Mouse (Mus musculus) heart, adult 2 months (tissue): Measurements from ENCODE around the gene Ttc27. TPM values are rescaled to one million over a fixed set of nuclear protein-coding genes. Genes with fewer than 3 reads are reported as not detected.
A peak's percentile ranks its signal among the peaks of the same experiment; 100 is the strongest.

Source experiments
- DNase-seq, 2 experiments: peaks; one replicate each; pipeline ENCODE4 v3.0.0; 2021
- H3K27ac ChIP-seq: fragments of 200-600 bp; 2 replicates; pipeline ENCODE4 v1.8.1; 2022
- H3K27me3 ChIP-seq: fragments of 200-500 bp; 2 replicates; pipeline ENCODE4 v1.6.1; 2012; ENCODE audit warnings: mild to moderate bottlenecking, low read length, inconsistent platforms, mixed read lengths; ENCODE audit not compliant: control insufficient read depth, insufficient read depth
- H3K36me3 ChIP-seq: fragments of 200-500 bp; 2 replicates; pipeline ENCODE4 v1.6.1; 2012; ENCODE audit warnings: low read length, inconsistent platforms; ENCODE audit not compliant: control insufficient read depth, insufficient read depth
- H3K4me1 ChIP-seq: fragments of 200-500 bp; 2 replicates; pipeline ENCODE4 v1.6.1; 2011; ENCODE audit warnings: low read length; ENCODE audit not compliant: control insufficient read depth, insufficient read depth
- H3K4me3 ChIP-seq: fragments of 200-600 bp; 2 replicates; pipeline ENCODE4 v1.8.1; 2022
- H3K79me2 ChIP-seq: fragments of 200-500 bp; replicated peaks from 2 replicates; pipeline ENCODE4 v1.6.1; 2012; ENCODE audit warnings: mild to moderate bottlenecking, inconsistent platforms, low read length, moderate library complexity, mixed read lengths; ENCODE audit not compliant: control insufficient read depth, insufficient read depth
- H3K9ac ChIP-seq: fragments of 200-500 bp; 2 replicates; pipeline ENCODE4 v1.6.1; 2012; ENCODE audit warnings: low read depth, mild to moderate bottlenecking, control low read depth, inconsistent platforms, low read length, mixed read lengths
- CTCF ChIP-seq: fragments of 200-600 bp; IDR thresholded peaks from 2 replicates; pipeline ENCODE4 v1.8.1; 2022; ENCODE audit warnings: antibody characterized with exemption, mild to moderate bottlenecking, moderate library complexity
- EP300 ChIP-seq: fragments of 200-500 bp; IDR thresholded peaks from 2 replicates; pipeline ENCODE4 v1.6.1; 2011; ENCODE audit warnings: low read depth, low read length, control low read depth; ENCODE audit not compliant: insufficient read depth
- POLR2A ChIP-seq: fragments of 200-500 bp; IDR thresholded peaks from 2 replicates; pipeline ENCODE4 v1.6.1; 2011; ENCODE audit warnings: mild to moderate bottlenecking, low read depth, low read length, control low read depth; ENCODE audit not compliant: insufficient read depth
- WGBS: fragments of 180-500 bp; shearing (Covaris S2); methylation state at CpG from one replicate; pipeline ENCODE4 v1.1.7; 2018; 5-methylcytosine and 5-hydroxymethylcytosine counted together
- intact Hi-C: fragments of 180-260 bp; cut with DNase I; formaldehyde crosslinking; loops from one replicate; pipeline ENCODE4 v1.15.1; 2025
- long read RNA-seq: library from polyadenylated mRNA; stranded (forward); transcript quantifications from one replicate; pipeline ENCODE4 v2.0.0, GENCODE M21; 2021
- polyA plus RNA-seq: library from polyadenylated mRNA; depleted of rRNA; stranded (reverse); fragments of >200 nt; gene quantifications from 2 replicates; pipeline ENCODE4 v1.2.3, GENCODE M21; 2012; rRNA removed
- total RNA-seq, 2 experiments: library from RNA; stranded (reverse); gene quantifications; 2 replicates each; pipeline ENCODE4 v1.2.3; 2021

Ttc27 gene
- total RNA-seq (10 to 100 TPM; 13.3 to 16.0 TPM), polyA plus RNA-seq (3.5 and 7.6 TPM in 2 replicates)
- long read RNA-seq, transcript Ttc27-201 (20 exons, 2,838 nt), result major isoform, 5 of 10 reads
- long read RNA-seq, partial matches to known transcripts, result 0 of 10 reads
- long read RNA-seq, other reads (novel, unspliced or antisense), result 4 of 10 reads

GRCm38 (mm10) chr17:74717618-74718151 is at the start of gene Ttc27:
Gene Ttc27 (plus strand): TSS chr17:74717732.
- H3K79me2 ChIP-seq, result no peaks in the 10 kb centered on the region
- no peaks in the 10 kb centered on the region for H3K27me3 ChIP-seq
- TF ChIP-seq EP300 (peak; percentile 42; the same call in 1 of the 2 replicates), POLR2A (peak; percentile 98), CTCF (no peak)
- peak within 1 kb of the TSS; percentile 92 for H3K4me3 ChIP-seq
- H3K4me1 ChIP-seq, result no peaks in the 10 kb centered on the region
- peak within 1 kb of the TSS; percentile 78 for H3K9ac ChIP-seq
- intact Hi-C loops, result loop anchor here (10.0 kb wide), 1 partner anchor 323 kb away; the partner anchor contains the start of gene Slc30a6
- H3K27ac ChIP-seq, result peak within 1 kb of the TSS; percentile 79
- H3K36me3 ChIP-seq, result no peaks in the 10 kb centered on the region
- peak; percentile 94 to 96 for DNase-seq
- 2% methylated on average over 31 of the region's 31 CpGs for WGBS

- TF ChIP-seq EP300, result no peak
- H3K36me3 ChIP-seq, result peaks cover 4% of the 10 kb centered on the region
- no peaks in the 10 kb centered on the region for H3K4me1 ChIP-seq
- no peaks in the 10 kb centered on the region for H3K79me2 ChIP-seq
- intact Hi-C loops, result no loop called here
- H3K4me3 ChIP-seq, result no peak overlapping the region
- no CpG with 5 or more reads among the region's 1 CpGs for WGBS
- H3K27ac ChIP-seq, result no peak overlapping the region
- DNase-seq, result no peak
- H3K27me3 ChIP-seq, result no peaks in the 10 kb centered on the region
- no peak overlapping the region for H3K9ac ChIP-seq
Measured at GRCm38 (mm10) chr17:74668010-74668409, 49.5 kb upstream of the Ttc27 start.

GRCm38 (mm10) chr17:74670031-74670430 is 47.5 kb upstream of the Ttc27 start:
- Histone ChIP-seq H3K27ac (no peak overlapping the region), H3K36me3 (peaks cover 4% of the 10 kb centered on the region), H3K9ac (no peak overlapping the region), H3K79me2 (no peaks in the 10 kb centered on the region), H3K4me3 (no peak overlapping the region), H3K4me1 (no peaks in the 10 kb centered on the region), H3K27me3 (no peaks in the 10 kb centered on the region)
- TF ChIP-seq CTCF, result no peak
- TF ChIP-seq EP300, result no peak
- TF ChIP-seq POLR2A, result no peak
- WGBS, result 90% methylated on average over 13 of the region's 13 CpGs
- intact Hi-C loops, result loop anchor here (5.0 kb wide), 1 partner anchor 417 kb away; no protein-coding TSS in a partner anchor
- DNase-seq, result no peak

GRCm38 (mm10) chr17:74672446-74672845 is 45.1 kb upstream of the Ttc27 start:
- TF ChIP-seq POLR2A, result no peak
- no peak for TF ChIP-seq EP300
- TF ChIP-seq CTCF, result no peak
- intact Hi-C loops, result loop anchor here (5.0 kb wide), 1 partner anchor 415 kb away; no protein-coding TSS in a partner anchor
- 69% methylated on average over 4 of the region's 4 CpGs for WGBS

GRCm38 (mm10) chr17:74673251-74673650 is 44.3 kb upstream of the Ttc27 start:
- Histone ChIP-seq H3K36me3 (peaks cover 2% of the 10 kb centered on the region), H3K27ac (no peak overlapping the region), H3K79me2 (peaks cover 2% of the 10 kb centered on the region; the same call in 1 of the 2 replicates), H3K4me1 (no peaks in the 10 kb centered on the region), H3K9ac (no peak overlapping the region), H3K4me3 (no peak overlapping the region), H3K27me3 (no peaks in the 10 kb centered on the region)
- intact Hi-C loops, result loop anchor here (5.0 kb wide), 1 partner anchor 414 kb away; no protein-coding TSS in a partner anchor
- TF ChIP-seq EP300 (no peak), POLR2A (no peak), CTCF (peak; percentile 92)
- no peak for DNase-seq

More at GRCm38 (mm10) chr17:74672446-74672845, 45.1 kb upstream of the Ttc27 start:
- H3K36me3 ChIP-seq, result peaks cover 5% of the 10 kb centered on the region
- no peaks in the 10 kb centered on the region for H3K4me1 ChIP-seq
- no peak overlapping the region for H3K9ac ChIP-seq
- no peaks in the 10 kb centered on the region for H3K27me3 ChIP-seq
- H3K4me3 ChIP-seq, result no peak overlapping the region
- no peak for DNase-seq
- no peak overlapping the region for H3K27ac ChIP-seq
- H3K79me2 ChIP-seq, result peaks cover 2% of the 10 kb centered on the region; the same call in 1 of the 2 replicates

GRCm38 (mm10) chr17:74678061-74678460 is 39.5 kb upstream of the Ttc27 start:
- intact Hi-C loops, result no loop called here
- no peak overlapping the region for H3K27ac ChIP-seq
- H3K27me3 ChIP-seq, result no peaks in the 10 kb centered on the region
- 81% methylated on average over 8 of the region's 8 CpGs for WGBS
- H3K9ac ChIP-seq, result no peak overlapping the region
- no peak overlapping the region for H3K4me3 ChIP-seq
- DNase-seq, result no peak
- TF ChIP-seq POLR2A, result no peak
- TF ChIP-seq CTCF, result no peak
- peaks cover 2% of the 10 kb centered on the region; the same call in 1 of the 2 replicates for H3K79me2 ChIP-seq
- no peaks in the 10 kb centered on the region for H3K4me1 ChIP-seq
- peaks cover 2% of the 10 kb centered on the region for H3K36me3 ChIP-seq
